Mouse (Mus musculus): ENCODE measurements around the gene Tubd1.

GRCm38 (mm10) chr11:86507334-86507733 lies 37.5 kb upstream of the Tubd1 start:
- TF ChIP-seq CTCF (IDR thresholded peaks at IDR 0.05; ENCODE audit: control insufficient read depth, insufficient read depth, insufficient read length) (no peak), MYOG (IDR thresholded peaks at IDR 0.05; ENCODE audit: control insufficient read depth, extremely low read depth, insufficient read length) (no peak), MAX (IDR thresholded peaks at IDR 0.05) (no peak), CEBPB (IDR thresholded peaks at IDR 0.05; ENCODE audit: low read depth) (no peak), MYOD1 (IDR thresholded peaks at IDR 0.05; ENCODE audit: control insufficient read depth, insufficient read length, low read depth) (no peak), USF1 (IDR thresholded peaks at IDR 0.05; ENCODE audit: low read depth) (no peak), FOSL1 (IDR thresholded peaks at IDR 0.05; ENCODE audit: insufficient read depth, low read length, poor library complexity, severe bottlenecking) (no peak)
